13 mouse cellular contexts compared by ENCODE assay signal in the genomic region with DNA sequence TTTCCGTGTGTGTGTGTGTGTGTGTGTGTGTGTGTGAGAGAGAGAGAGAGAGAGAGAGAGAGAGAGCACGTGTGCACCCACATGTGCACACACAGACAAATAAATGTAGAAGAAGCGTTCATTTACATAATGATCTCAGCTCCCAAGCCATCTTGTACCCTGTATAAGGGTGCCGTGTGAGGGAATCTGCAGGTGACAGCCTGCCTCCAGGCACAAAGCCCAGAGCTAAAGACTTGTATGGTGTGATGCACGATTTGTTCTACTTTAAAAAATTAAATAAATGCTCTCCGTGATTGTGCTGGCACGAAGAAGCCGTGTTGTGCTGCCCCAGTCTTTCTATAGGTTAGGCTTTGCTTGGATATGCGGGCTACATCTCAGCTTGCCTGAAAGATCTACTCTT.
"Had no signal": no experiment of that assay in that cellular context is flagged by ENCODE, and none has a peak within 500 bp of the region (broad histone marks: within the 10 kb centered on the region; RNA-seq: fewer than 3 reads in every experiment).

No protein-coding gene starts in this region.

- H3K4me2 ChIP-seq: limb, embryonic 15.5 days; liver, embryonic 12.5 days; lung, embryonic 14.5 days; midbrain, embryonic 11.5 days; midbrain, embryonic 15.5 days; neural tube, embryonic 12.5 days had no signal

- ATAC-seq: liver, embryonic 12.5 days; midbrain, embryonic 15.5 days had no signal

- H3K9me3 ChIP-seq: limb, embryonic 15.5 days; liver, embryonic 12.5 days; midbrain, embryonic 15.5 days; neural tube, embryonic 12.5 days had no signal

- DNase-seq: kidney, postnatal 14 days; layer of hippocampus, postnatal 36 days; lung, embryonic 14.5 days; lung, postnatal 10 days; thymus, postnatal 4 days had no signal

- H3K9ac ChIP-seq: limb, embryonic 15.5 days; liver, embryonic 12.5 days; lung, embryonic 14.5 days; midbrain, embryonic 15.5 days; neural tube, embryonic 12.5 days had no signal

- H3K4me3 ChIP-seq: limb, embryonic 15.5 days; liver, embryonic 12.5 days; megakaryocyte, embryonic 14.5 days; midbrain, embryonic 15.5 days; neural tube, embryonic 12.5 days had no signal

- H3K27me3 ChIP-seq: limb, embryonic 15.5 days; liver, embryonic 12.5 days; midbrain, embryonic 15.5 days; neural tube, embryonic 12.5 days had no signal

- H3K4me1 ChIP-seq: liver, embryonic 12.5 days; megakaryocyte, embryonic 14.5 days; neural tube, embryonic 12.5 days had no signal

- H3K27ac ChIP-seq: limb, embryonic 15.5 days; liver, embryonic 12.5 days; macrophage; midbrain, embryonic 15.5 days; neural tube, embryonic 12.5 days; stomach, postnatal 0 days had no signal

- H3K36me3 ChIP-seq: limb, embryonic 15.5 days; liver, embryonic 12.5 days; midbrain, embryonic 15.5 days; neural tube, embryonic 12.5 days had no signal
